Mouse (Mus musculus) adipocyte (in vitro differentiated cells): ENCODE results near the gene Gm3264.
"Not testable (repeated sequence)": the region's sequence is repeated elsewhere in the genome, so short reads cannot be mapped to it uniquely, and the experiment has no call there.

Experiments
- DNase-seq: peaks from one replicate; pipeline ENCODE4 v3.0.0-alpha.2; 2016; ENCODE audit warnings: low spot score

Gene Gm3264

DNA sequence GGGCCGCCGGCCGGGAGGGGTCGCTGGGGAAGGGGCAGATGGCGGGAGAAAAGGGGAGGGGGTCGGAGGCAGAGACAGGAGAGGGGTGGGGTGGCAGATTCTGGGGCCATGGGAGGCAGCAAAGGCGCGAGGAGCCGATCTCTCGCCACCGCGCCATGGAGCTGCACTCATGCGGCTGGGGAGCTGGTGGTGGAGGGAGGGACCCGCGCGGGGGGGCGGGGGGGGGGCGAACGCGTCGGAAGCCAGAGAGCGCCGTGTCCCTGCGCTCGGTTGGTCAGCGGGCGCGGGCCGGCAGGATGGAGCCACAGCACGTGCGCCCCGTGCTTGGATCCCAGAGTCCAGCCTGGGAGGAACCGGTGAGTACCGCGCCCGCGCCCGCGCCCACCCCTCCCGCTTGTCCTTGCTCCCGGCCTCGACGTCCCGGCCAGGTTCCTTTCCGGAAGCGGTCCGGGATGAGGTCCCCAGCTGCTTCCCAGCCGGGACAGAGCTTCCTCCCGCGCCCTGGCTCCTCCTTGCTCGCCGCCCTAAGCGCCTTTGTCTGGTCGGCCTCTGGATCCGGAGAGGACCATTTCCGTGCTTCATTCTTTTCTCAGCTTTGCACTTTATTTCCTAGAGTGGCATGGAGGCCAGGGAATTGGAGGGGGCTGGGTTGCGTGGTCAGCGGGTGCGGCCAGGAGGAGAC is at the start of gene Gm3264:
Gene Gm3264 (plus strand): TSS at position 278 of the 682 bp plus-strand sequence.
- DNase-seq, result not testable (repeated sequence)

DNA sequence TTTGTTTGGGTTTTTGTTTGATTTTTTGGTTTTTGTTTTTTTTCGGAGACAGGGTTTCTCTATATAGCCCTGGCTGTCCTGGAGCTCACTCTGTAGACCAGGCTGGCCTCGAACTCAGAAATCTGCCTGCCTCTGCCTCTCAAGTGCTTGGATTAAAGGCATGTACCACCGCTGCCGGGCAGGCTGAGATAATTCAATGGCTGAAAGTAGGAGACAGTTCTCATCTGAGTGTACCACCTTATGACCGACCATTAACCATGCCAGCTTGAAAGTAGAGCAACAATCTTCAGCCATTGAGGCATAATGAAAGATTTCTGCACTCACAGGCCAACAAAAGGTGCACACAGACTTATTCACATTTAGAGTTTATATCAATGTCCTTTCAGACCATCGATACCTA is 49.0 kb upstream of the Gm3264 start:
- not testable (repeated sequence) for DNase-seq

DNA sequence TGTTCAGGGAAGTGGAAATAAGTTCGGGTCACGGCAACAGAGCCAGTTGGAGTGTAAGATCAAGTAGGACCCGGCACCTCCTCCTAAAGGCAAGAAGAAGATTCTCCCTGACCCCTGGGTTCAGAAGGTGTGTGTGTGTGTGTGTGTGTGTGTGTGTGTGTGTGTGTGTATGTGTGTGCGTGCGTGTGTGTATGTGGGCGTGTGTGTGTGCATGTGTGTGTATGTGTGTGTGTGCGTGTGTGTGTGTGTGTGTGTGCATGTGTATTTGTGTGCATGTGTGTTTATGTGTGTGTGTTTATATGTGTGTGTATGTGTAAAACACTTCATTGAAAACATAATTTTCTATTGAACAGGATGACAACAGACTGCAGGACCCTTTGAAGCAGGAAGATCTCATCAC is 33.4 kb upstream of the Gm3264 start:
- not testable (repeated sequence) for DNase-seq

DNA sequence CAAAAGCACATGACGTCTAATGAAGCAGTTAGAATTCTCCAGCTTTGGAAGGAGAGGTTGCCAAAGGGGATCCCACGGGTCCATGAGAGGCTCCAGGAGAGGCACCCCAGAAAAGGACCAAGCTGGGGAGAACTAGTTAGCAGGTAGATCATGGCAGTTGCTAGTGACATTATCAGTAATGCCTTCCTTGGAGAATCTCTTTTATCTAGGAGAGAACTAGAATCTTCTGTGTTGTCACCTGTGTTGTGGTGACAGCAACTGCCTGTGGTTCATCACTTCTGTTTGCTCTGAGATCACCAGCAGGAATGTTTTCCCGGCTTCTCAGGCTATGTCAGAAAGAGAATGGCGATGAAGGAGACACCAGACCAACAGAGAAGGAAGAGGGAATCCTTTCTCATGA is 17.6 kb upstream of the Gm3264 start, which contains the start of gene Gm3269:
Gene Gm3269 (plus strand): TSS at position 301 of the 400 bp plus-strand sequence.
- not testable (repeated sequence) for DNase-seq

DNA sequence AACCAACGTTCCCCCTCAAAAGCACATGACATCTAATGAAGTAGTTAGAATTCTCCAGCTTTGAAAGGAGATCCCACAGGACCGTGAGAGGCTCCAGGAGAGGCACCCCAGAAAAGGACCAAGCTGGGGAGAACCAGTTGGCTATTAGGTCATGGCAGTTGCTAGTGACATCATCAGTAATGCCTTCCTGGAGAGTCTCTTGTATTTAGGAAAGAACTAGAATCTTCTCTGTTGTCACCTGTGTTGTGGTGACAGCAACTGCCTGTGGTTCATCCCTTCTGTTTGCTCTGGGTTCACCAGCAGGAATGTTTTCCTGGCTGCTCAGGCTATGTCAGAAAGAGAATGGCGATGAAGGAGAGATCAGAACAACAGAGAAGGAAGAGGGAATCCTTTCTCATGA is 36.7 kb downstream of the Gm3264 start, which contains the start of gene Gm3278:
Gene Gm3278 (plus strand): TSS at position 301 of the 400 bp plus-strand sequence.
- not testable (repeated sequence) for DNase-seq
